Comparison of ENCODE assay signal across 8 mouse cellular contexts in genomic region chr11:77629476-77629875, GRCm38 (mm10). TPM values are rescaled to one million over a fixed set of nuclear protein-coding genes. Genes with fewer than 3 reads are reported as not detected.
DNase-seq lines count a peak whose midpoint lies in the region; ATAC-seq and TF ChIP-seq lines count a peak whose summit lies in the region.

No protein-coding gene starts in this region.

- H3K36me3 ChIP-seq in intestine, postnatal 0 days (ENCODE audit: control insufficient read depth, insufficient read depth) = no peaks in the 10 kb centered on the region
- H3K36me3 ChIP-seq in intestine, embryonic 15.5 days = no peaks in the 10 kb centered on the region
- peaks cover 0 to 27% of the 10 kb centered on the region in 2 experiments; a peak in 2 of 4 replicates for H3K36me3 ChIP-seq in MEL (ENCODE audit: control insufficient read depth in 1 of 2, insufficient read depth in 2 of 2, low read length in 2 of 2)
- no peaks in the 10 kb centered on the region for H3K36me3 ChIP-seq in megakaryocyte, embryonic 14.5 days (replicated peaks; ENCODE audit: low read length)

- H3K9ac ChIP-seq in intestine, postnatal 0 days (ENCODE audit: low read depth, low read length) = no peak overlapping the region
- no peak overlapping the region for H3K9ac ChIP-seq in intestine, embryonic 15.5 days
- H3K9ac ChIP-seq in MEL (ENCODE audit: control insufficient read depth, low read depth, low read length, poor library complexity, severe bottlenecking) = no peak overlapping the region

- H3K9me3 ChIP-seq in intestine, postnatal 0 days (ENCODE audit: control insufficient read depth) = no peaks in the 10 kb centered on the region
- H3K9me3 ChIP-seq in intestine, embryonic 15.5 days = no peaks in the 10 kb centered on the region
- no peaks in the 10 kb centered on the region for H3K9me3 ChIP-seq in MEL (replicated peaks; ENCODE audit: insufficient read depth, low read length)
- peaks cover 5% of the 10 kb centered on the region for H3K9me3 ChIP-seq in megakaryocyte, embryonic 14.5 days

- H3K27ac ChIP-seq in intestine, postnatal 0 days (ENCODE audit: low read depth, low read length) = no peak overlapping the region
- H3K27ac ChIP-seq in intestine, embryonic 15.5 days = no peak overlapping the region
- H3K27ac ChIP-seq in MEL (ENCODE audit: control insufficient read depth, low read depth, low read length) = peak overlapping the region; percentile 8; the same call in 1 of the 2 replicates

- DNase-seq in MEL (ENCODE audit: low read depth, low spot score) = peak; percentile 87
- peak; percentile 64 for DNase-seq in embryo, embryonic 11 days
- no peak for DNase-seq in adrenal gland, adult 8-10 months
- no peak for DNase-seq in right cerebral cortex, postnatal 10 days (ENCODE audit: low spot score in 2 of 2)
- DNase-seq in thymus, postnatal 36 days = no peak

- H3K4me2 ChIP-seq in intestine, postnatal 0 days (replicated peaks; ENCODE audit: low read depth) = no peak overlapping the region
- H3K4me2 ChIP-seq in intestine, embryonic 15.5 days (replicated peaks) = no peak overlapping the region

- no peak for TF ChIP-seq EP300 in MEL (IDR thresholded peaks at IDR 0.05; ENCODE audit: low read depth in 1 of 2, low read length in 2 of 2)

- WGBS in intestine, postnatal 0 days = 3% methylated on average over 1 of the region's 1 CpGs
- 0% methylated on average over 1 of the region's 1 CpGs for WGBS in intestine, embryonic 15.5 days

- H3K79me2 ChIP-seq in MEL (ENCODE audit: control insufficient read depth, insufficient read depth, low read length, poor library complexity) = no peaks in the 10 kb centered on the region

- no peaks in the 10 kb centered on the region for H3K27me3 ChIP-seq in intestine, postnatal 0 days (replicated peaks; ENCODE audit: control insufficient read depth, insufficient read depth, low read length)
- no peaks in the 10 kb centered on the region for H3K27me3 ChIP-seq in intestine, embryonic 15.5 days (replicated peaks)
- no peaks in the 10 kb centered on the region for H3K27me3 ChIP-seq in MEL (ENCODE audit: control insufficient read depth in 1 of 2, insufficient read depth in 2 of 2, low read length in 2 of 2)
- peaks cover under 1% of the 10 kb centered on the region for H3K27me3 ChIP-seq in megakaryocyte, embryonic 14.5 days (replicated peaks)

- 0 out of 2 replicates have a peak, but pooled peaks cover 4% of the 10 kb centered on the region for H3K4me1 ChIP-seq in intestine, postnatal 0 days (replicated peaks; ENCODE audit: control insufficient read depth, insufficient read depth, low read length)
- peaks cover 11% of the 10 kb centered on the region for H3K4me1 ChIP-seq in intestine, embryonic 15.5 days (replicated peaks)
- peaks cover 14 to 34% of the 10 kb centered on the region in 2 experiments for H3K4me1 ChIP-seq in MEL (ENCODE audit: control insufficient read depth in 1 of 2, insufficient read depth in 2 of 2, low read length in 2 of 2)
- peaks cover 58% of the 10 kb centered on the region for H3K4me1 ChIP-seq in megakaryocyte, embryonic 14.5 days

- H3K4me3 ChIP-seq in intestine, postnatal 0 days (ENCODE audit: low read depth, low read length) = no peak overlapping the region
- no peak overlapping the region for H3K4me3 ChIP-seq in intestine, embryonic 15.5 days (replicated peaks)
- peak overlapping the region in 1 of 2 experiments; percentile 34; a peak in 1 of 4 replicates for H3K4me3 ChIP-seq in MEL (ENCODE audit: control insufficient read depth in 1 of 2, insufficient read depth in 1 of 2, low read depth in 2 of 2, low read length in 2 of 2)
- peak overlapping the region; percentile 53 for H3K4me3 ChIP-seq in megakaryocyte, embryonic 14.5 days (replicated peaks)

- TF ChIP-seq POLR2A in MEL (IDR thresholded peaks at IDR 0.05; ENCODE audit: control insufficient read depth in 1 of 2, insufficient read depth in 1 of 2, low read depth in 1 of 2, low read length in 2 of 2, poor library complexity in 1 of 2) = no peak

- peak; percentile 78 for TF ChIP-seq CTCF in intestine, postnatal 0 days (IDR thresholded peaks at IDR 0.05; ENCODE audit: low read depth)
- TF ChIP-seq CTCF in MEL (IDR thresholded peaks at IDR 0.05 in 2 of 3, conservative IDR thresholded peaks at IDR 0.05 in 1 of 3; ENCODE audit: control insufficient read depth in 1 of 3, insufficient read depth in 1 of 3, low read depth in 2 of 3, low read length in 3 of 3, poor library complexity in 1 of 3, severe bottlenecking in 1 of 3) = peak; percentile 3 to 97 (median 72); a peak in 4 of 6 replicates

- ATAC-seq in intestine, postnatal 0 days = 0 out of 2 replicates have a peak, but pooled peaks have one; percentile 31
- ATAC-seq in intestine, embryonic 15.5 days = no peak

- TF ChIP-seq RAD21 in MEL (IDR thresholded peaks at IDR 0.05; ENCODE audit: low read depth, low read length) = peak; percentile 96

TF ChIP-seq in MEL, 35 proteins besides CTCF, POLR2A, EP300 and RAD21:
- TF ChIP-seq ELF1 (IDR thresholded peaks at IDR 0.05; ENCODE audit: low read depth, low read length) (0 out of 2 replicates have a peak, but pooled peaks have one; percentile 3), MXI1 (IDR thresholded peaks at IDR 0.05; ENCODE audit: low read depth, low read length) (no peak), RCOR1 (IDR thresholded peaks at IDR 0.05; ENCODE audit: low read depth, low read length) (0 out of 2 replicates have a peak, but pooled peaks have one; percentile 45), UBTF (IDR thresholded peaks at IDR 0.05; ENCODE audit: borderline replicate concordance, insufficient read depth, low read depth, low read length) (no peak), MAZ (IDR thresholded peaks at IDR 0.05; ENCODE audit: low read depth, low read length) (no peak; the same call in 1 of the 2 replicates), GATA1 (IDR thresholded peaks at IDR 0.05; ENCODE audit: low read depth, low read length) (no peak), JUND (IDR thresholded peaks at IDR 0.05; ENCODE audit: low read depth, low read length) (peak; percentile 50; the same call in 1 of the 2 replicates), MAX (IDR thresholded peaks at IDR 0.05; ENCODE audit: low read length) (no peak), E2F4 (IDR thresholded peaks at IDR 0.05; ENCODE audit: borderline replicate concordance, low read depth, low read length) (no peak), ZC3H11A (IDR thresholded peaks at IDR 0.05; ENCODE audit: low read depth, low read length) (peak; percentile 88), CHD1 (IDR thresholded peaks at IDR 0.05; ENCODE audit: low read depth, low read length) (no peak), CHD2 (IDR thresholded peaks at IDR 0.05; ENCODE audit: low read length) (no peak), MEF2A (IDR thresholded peaks at IDR 0.05; ENCODE audit: extremely low read depth, insufficient replicate concordance, low read depth, low read length, poor library complexity, severe bottlenecking) (no peak), SIN3A (IDR thresholded peaks at IDR 0.05; ENCODE audit: low read length) (peak; percentile 91), MAFK (IDR thresholded peaks at IDR 0.05; ENCODE audit: borderline replicate concordance, low read depth, low read length) (no peak), HCFC1 (IDR thresholded peaks at IDR 0.05; ENCODE audit: low read depth, low read length) (peak; percentile 27; the same call in 1 of the 2 replicates), ETS1 (IDR thresholded peaks at IDR 0.05; ENCODE audit: low read depth, low read length) (peak; percentile 34; the same call in 1 of the 2 replicates), USF1 (IDR thresholded peaks at IDR 0.05; ENCODE audit: low read depth, low read length) (no peak), SMC3 (IDR thresholded peaks at IDR 0.05; ENCODE audit: low read depth, low read length) (peak; percentile 91), GABPA (IDR thresholded peaks at IDR 0.05; ENCODE audit: low read depth, low read length) (no peak), MYC (IDR thresholded peaks at IDR 0.05; ENCODE audit: low read depth, low read length) (peak; percentile 69; the same call in 1 of the 2 replicates), ZNF384 (IDR thresholded peaks at IDR 0.05; ENCODE audit: low read depth, low read length) (0 out of 2 replicates have a peak, but pooled peaks have one; percentile 50)

RNA-seq across cellular contexts. Expression of gene Taok1, which starts 21.9 kb away (rescaled TPM):
- 8.6 and 9.3 TPM in 2 replicates for polyA plus RNA-seq in intestine, postnatal 0 days (2015; fragmentation: Nextera tagmentation; extraction: Ambion mirVana)
- 12.1 and 12.8 TPM in 2 replicates for polyA plus RNA-seq in intestine, embryonic 15.5 days (2015; fragmentation: Nextera tagmentation; extraction: Ambion mirVana)
- 15.9 and 16.1 TPM in 2 replicates for total RNA-seq in MEL (2012; rRNA removed)
- 10 to 100 TPM in 1 of 2 experiments, 1 to 10 TPM in 1; 7.9 to 31.0 TPM for polyA plus RNA-seq in MEL (2012; ENCODE audit: insufficient read depth in 1 of 2, insufficient read length in 2 of 2, low read depth in 1 of 2, low replicate concordance in 2 of 2, missing spikeins in 1 of 2)
- 1.2 and 2.3 TPM in 2 replicates for polyA plus RNA-seq in megakaryocyte, embryonic 14.5 days (2012; ENCODE audit: insufficient read depth, low replicate concordance)
- 10 to 100 TPM; 47.5 to 69.2 (median 61.7) TPM for total RNA-seq in adrenal gland, adult 8-10 months (2022)

RNA-seq across cellular contexts. Expression of gene Nufip2, which starts 56.5 kb away (rescaled TPM):
- 4.6 and 7.2 TPM in 2 replicates for polyA plus RNA-seq in intestine, postnatal 0 days (2015; fragmentation: Nextera tagmentation; extraction: Ambion mirVana)
- polyA plus RNA-seq in intestine, embryonic 15.5 days (2015; fragmentation: Nextera tagmentation; extraction: Ambion mirVana) = 4.6 and 4.8 TPM in 2 replicates
- total RNA-seq in MEL (2012; rRNA removed) = 47.8 and 50.5 TPM in 2 replicates
- polyA plus RNA-seq in MEL (2012; ENCODE audit: insufficient read depth in 1 of 2, insufficient read length in 2 of 2, low read depth in 1 of 2, low replicate concordance in 2 of 2, missing spikeins in 1 of 2) = 10 to 100 TPM; 24.7 to 56.1 TPM
- polyA plus RNA-seq in megakaryocyte, embryonic 14.5 days (2012; ENCODE audit: insufficient read depth, low replicate concordance) = 8.0 and 25.8 TPM in 2 replicates
- total RNA-seq in adrenal gland, adult 8-10 months (2022) = 10 to 100 TPM; 85.4 to 88.9 (median 86.7) TPM

Comparison
In these comparisons a context has a peak if more than half of its experiments do, and no peak if none do; other contexts are left out.
1. DNase-seq: peak in MEL (single experiment) and embryo, embryonic 11 days (single experiment); none in adrenal gland, adult 8-10 months (single experiment), right cerebral cortex, postnatal 10 days (0 of 2) and thymus, postnatal 36 days (0 of 2).